Mouse (Mus musculus): ENCODE results near the gene Furin.

DNA sequence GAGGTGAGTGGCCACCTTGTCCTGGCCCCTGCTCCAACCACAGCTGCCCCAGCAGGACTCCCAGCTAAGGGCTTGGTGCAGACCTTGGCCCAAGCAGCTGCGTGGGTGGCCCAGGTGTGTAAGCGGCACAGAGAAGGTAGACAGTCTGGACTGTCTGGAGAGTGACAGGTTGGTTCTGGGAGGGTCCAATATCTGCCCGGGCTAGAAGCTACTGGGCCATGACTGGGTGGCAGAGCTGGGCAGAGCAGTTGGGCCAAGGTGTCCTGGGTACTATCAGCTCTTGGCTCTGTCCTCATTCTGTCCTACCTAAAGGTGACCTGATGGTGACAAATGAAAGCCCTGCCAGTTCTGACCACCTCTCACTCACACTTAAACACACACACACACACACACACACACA is 37.9 kb upstream of the Furin start:
- no peak for TF ChIP-seq CTCF (IDR thresholded peaks at IDR 0.05; ENCODE audit: borderline replicate concordance, control insufficient read depth, extremely low read depth, insufficient read depth, low read length, poor library complexity)
- TF ChIP-seq POLR2A (IDR thresholded peaks at IDR 0.05; ENCODE audit: control insufficient read depth, extremely low read depth, insufficient read depth, low read length, poor library complexity) = no peak
